Mouse (Mus musculus): ENCODE data around the gene Adamtsl2.

Gene Adamtsl2

DNA sequence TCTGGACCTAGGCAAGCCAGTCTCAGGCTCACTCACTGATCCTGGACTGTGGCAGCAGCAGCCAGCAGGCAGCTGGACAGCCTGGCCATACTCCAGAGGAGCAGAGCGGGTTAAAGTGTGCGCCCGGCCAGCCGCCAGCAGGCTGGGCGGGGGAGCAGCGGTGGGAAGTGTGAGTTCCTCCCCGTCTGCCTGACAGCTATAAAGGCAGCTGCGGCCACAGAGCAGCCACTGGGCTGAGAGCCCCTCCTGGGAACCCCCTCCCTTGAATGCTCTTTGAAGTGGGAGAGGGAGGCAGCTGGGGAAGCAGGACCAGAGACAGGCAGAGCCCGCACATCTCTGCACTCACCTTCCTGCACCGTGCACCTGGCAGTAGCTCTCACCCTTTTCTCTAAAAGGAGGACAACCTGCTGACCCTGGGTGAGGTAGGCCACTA lies at the start of gene Adamtsl2:
Gene Adamtsl2 (plus strand): TSS at position 228 of the 433 bp plus-strand sequence.
- DNase-seq (ENCODE audit: low spot score), result peak; percentile 80

- DNase-seq (ENCODE audit: low spot score), result no peak
These were observed 46.8 kb upstream of the Adamtsl2 start for GRCm38 (mm10) chr2:27032361-27032760.

DNA sequence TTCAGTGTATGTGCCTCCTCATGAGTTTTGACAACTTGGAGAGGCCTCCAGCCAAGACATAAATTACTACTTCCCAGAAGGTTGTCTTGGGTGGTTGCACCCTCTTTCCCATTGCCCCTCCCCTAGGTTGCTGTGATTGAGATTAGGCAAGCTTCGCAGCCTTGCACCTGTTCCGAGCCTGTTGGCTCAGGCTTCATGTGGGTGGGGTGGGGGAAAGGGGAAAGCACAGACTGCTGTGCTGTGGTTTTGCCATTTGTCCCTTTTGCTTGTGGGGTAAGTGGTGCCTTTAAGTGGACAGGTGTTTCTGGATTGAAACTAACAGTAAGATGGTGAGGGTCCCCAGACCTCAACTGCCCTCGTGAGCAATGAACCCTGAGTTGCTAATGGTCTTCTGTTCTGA lies 43.2 kb upstream of the Adamtsl2 start:
- peak; percentile 21 for DNase-seq (ENCODE audit: low spot score)

- DNase-seq (ENCODE audit: low spot score), result no peak
These were observed 42.2 kb upstream of the Adamtsl2 start for GRCm38 (mm10) chr2:27037008-27037407.

DNA sequence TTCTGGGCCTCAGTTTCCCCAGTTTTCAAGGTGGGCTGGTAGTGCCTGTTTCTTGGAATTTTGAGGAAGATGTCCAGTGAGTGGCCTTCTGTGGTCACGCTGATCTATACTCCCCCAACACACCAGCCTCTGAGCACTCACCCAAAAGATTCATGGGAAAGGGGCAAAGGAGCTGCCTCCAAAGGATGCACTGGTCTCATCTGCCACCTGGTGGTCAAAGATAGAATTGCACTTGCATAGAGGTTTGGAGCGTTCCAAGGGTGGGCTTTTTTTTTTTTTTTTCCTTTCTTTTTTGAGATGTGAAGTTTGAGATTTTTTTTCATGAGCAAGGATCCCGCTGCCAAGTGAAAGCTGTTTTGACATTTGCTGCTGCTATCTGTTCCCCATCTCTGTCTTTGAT lies 40.6 kb upstream of the Adamtsl2 start:
- DNase-seq (ENCODE audit: low spot score), result peak; percentile 68

DNA sequence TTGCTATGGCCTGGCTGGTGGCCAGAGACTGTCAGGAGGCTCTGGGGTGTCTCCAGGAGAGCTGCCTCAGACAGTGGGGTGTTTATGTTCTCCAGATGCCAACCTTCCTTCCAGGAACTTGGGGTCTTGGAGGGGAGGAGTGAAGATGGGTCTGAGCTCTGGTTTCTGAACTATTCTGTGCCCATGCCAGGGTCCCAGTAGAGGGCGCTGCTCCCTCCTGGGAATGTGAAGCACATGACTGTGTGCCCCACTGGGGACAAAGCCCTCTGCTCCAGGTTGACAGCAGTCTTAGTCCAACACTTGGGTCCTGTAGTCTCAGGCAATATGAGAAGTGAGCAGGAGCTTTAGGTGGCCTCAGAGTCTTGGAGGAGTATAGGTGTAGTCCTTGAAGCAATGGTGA lies 39.9 kb upstream of the Adamtsl2 start:
- no peak for DNase-seq (ENCODE audit: low spot score)

- DNase-seq (ENCODE audit: low spot score), result peak; percentile 33
These were observed 36.9 kb upstream of the Adamtsl2 start for GRCm38 (mm10) chr2:27042131-27042844.

GRCm38 (mm10) chr2:27043461-27043860 lies 35.7 kb upstream of the Adamtsl2 start:
- peak; percentile 80 for DNase-seq (ENCODE audit: low spot score)

DNA sequence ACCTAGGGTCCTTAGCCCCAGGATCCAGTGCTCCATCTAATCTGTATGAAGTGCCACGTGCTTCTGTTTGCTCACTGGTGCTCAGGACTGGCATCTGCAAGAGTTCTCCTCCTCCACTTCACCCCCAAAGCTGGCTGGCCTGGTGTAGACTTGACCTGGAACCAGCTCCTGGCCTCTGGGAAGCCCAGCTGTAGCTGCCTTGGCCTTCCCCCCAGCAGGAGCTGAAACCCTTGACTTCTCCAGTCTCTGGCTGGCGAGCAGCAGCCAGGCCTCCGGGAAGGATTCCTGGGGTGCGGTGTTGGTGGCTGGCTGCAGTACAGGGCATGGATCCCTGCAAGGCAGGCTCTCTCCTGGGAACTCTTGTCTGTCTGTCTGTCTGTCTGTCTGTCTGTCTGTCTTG lies 35.0 kb upstream of the Adamtsl2 start:
- DNase-seq (ENCODE audit: low spot score), result peak; percentile 28

- no peak for DNase-seq (ENCODE audit: low spot score)
These were observed 34.5 kb upstream of the Adamtsl2 start for GRCm38 (mm10) chr2:27044641-27045040.

DNA sequence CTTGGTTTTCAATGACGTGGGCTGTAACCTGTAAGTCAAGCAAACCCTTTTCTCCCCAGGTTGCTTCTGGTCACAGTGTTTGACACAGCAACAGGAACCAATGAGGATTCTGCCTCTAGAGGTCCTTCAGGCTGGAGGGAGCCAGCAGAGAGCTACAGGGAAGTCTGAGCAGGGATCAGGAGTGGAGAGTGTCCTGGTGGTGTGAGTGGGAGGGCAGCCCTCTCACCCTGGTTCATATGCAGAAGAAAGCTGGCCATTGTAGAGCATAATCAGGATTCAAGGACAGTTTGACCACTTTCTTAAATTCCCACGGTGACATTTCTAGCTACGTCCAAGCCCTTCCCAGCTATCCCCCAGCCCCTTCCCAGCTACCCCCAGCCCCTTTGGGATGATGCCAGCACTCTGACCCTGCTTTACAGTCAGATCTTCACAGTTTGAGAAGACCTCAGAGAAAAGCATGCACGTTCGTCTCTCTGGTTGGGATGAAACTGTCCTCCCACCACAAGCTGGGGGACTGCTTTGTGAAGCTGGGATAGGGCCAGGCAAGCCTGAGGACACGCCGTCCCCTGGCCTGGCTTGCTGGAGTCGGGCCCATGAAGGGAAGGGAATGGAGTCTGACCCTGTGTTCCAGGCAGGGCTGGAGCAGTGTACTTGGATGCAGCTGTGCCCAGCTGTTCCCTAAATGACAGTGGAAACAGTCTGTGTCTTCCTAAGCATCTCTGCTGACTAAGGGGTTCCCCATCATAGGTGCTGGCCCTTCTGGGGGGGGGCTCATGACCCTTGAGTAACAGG lies 33.0 kb upstream of the Adamtsl2 start:
- DNase-seq (ENCODE audit: low spot score), result no peak

GRCm38 (mm10) chr2:27049408-27049807 lies 29.8 kb upstream of the Adamtsl2 start:
- DNase-seq (ENCODE audit: low spot score), result no peak

DNA sequence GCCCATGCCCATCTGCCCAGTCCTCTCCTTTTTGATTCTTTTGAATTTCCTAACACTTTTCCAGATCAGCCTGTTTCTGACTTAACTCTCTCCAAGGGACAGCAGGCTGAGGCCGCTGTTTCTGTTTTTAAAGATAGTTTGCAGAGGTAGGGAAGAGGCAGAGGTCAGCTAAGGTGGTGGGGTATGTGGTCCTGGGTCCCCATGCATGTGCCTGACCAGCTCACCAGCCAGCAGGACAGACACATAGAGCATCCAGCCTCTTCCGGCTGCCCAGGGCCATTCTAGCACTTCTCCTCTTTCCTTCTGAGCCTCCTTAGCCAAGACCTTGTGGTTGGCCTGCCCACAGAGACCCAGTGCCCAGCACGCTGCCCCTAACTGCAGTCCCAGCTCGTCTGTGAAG lies 20.9 kb upstream of the Adamtsl2 start:
- no peak for DNase-seq (ENCODE audit: low spot score)

DNA sequence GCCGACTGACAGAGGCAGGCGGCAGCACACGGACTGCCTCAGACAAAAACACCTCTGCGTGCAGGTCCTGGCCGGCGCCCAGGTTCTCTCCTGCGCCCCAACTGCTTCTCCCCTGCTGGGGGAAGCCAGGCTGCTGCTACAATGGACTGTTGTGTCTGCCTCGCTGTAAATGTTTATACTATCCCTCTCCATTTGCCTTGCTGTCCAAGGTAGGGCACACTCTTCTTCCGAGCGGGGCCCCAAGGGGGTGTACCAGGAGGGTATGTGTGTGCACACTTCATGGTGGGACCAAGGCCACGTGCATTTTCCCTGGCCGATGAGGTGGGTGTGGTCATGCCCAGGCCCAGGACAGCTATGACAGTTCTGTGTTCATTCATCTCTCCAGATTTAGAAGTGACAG lies 20.4 kb upstream of the Adamtsl2 start:
- no peak for DNase-seq (ENCODE audit: low spot score)

DNA sequence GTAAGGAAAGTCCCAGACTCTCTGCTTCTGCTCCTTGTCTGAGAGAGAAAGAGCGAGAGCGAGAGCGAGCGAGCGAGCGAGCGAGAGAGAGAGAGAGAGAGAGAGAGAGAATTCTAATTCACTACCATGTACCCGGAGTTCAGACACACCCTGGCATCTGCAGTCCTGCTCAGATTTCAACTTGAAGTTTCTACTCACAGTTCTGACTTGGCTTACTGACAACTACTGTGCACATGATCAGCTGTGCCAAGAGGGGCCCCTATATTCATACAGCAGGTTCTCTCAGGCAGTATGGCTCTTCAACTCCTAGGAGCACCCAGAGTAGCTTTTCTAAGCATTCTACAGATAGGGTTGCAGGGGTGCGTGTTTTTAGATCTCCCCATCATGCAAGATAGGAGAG lies 20.0 kb upstream of the Adamtsl2 start:
- no peak for DNase-seq (ENCODE audit: low spot score)

GRCm38 (mm10) chr2:27067124-27067523 lies 12.1 kb upstream of the Adamtsl2 start:
- DNase-seq (ENCODE audit: low spot score), result no peak

DNA sequence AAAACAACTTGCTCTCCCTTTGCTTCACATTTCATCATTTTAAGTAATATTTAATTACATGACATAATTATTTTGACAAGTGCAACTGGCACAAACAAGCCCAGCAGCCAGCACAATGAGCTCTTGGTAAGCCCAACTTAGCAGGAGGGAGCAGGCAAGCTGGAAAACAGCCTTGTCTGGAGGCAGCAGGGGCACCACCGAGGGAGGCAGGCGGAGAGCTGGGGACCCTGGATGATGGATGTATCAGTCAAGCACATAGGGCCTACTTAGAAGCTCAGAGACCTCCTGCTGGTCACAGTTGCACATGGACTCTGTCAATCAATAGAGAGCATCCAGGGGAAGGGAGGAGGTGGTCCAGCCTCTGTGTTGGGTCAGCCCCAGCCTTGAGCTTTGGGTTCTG lies 11.2 kb upstream of the Adamtsl2 start:
- no peak for DNase-seq (ENCODE audit: low spot score)

DNA sequence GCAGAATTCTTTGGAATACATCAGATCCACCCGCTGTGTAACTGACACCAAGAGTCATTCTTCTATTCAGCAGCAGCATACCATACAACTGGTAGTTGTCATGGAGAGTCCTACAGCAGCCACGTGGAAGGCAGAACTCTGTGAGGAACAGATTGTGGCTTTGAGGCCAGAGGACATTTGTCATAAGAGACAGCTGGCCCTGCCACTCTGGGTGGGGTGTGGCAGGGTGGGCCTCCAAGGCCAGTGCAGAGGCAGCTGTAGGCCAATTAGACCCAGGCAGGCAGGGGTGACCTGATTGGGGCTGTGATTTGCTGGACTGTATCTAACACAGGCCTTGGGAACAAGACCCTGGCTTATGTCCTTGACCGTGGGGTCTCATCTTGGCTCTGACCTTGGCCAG lies 9.5 kb upstream of the Adamtsl2 start:
- no peak for DNase-seq (ENCODE audit: low spot score)

- no peak for DNase-seq (ENCODE audit: low spot score)
These were observed 8.8 kb upstream of the Adamtsl2 start for GRCm38 (mm10) chr2:27070247-27070813.

- peak; percentile 32 for DNase-seq (ENCODE audit: low spot score)
These were observed 8.0 kb upstream of the Adamtsl2 start for GRCm38 (mm10) chr2:27071137-27071536.

- no peak for DNase-seq (ENCODE audit: low spot score)
These were observed 7.2 kb upstream of the Adamtsl2 start, which contains the start of gene Mymk for GRCm38 (mm10) chr2:27071978-27072377. Gene Mymk, minus strand, starts transcription at chr2:27072179.

GRCm38 (mm10) chr2:27073407-27073806 lies 5.8 kb upstream of the Adamtsl2 start:
- no peak for DNase-seq (ENCODE audit: low spot score)

DNA sequence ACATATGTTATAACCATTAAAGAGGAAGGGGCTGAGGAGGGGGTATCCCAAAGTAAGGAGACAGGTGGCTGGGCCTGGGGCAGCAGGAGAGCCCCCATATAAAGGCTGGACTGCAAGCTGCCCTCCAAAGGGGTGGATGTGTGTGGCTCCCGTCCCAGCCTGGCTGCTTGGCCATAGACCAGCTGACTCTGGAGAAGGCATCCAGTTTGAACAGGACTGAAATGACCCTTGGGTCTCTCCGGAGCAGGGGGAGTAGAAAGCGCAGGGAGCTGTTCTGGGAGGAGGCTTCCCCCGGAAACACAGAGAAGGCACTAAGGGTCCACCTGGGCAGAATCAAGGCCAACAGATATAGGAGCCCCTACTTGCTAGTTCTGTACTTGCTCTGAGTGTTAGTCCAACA lies 4.4 kb upstream of the Adamtsl2 start:
- DNase-seq (ENCODE audit: low spot score), result peak; percentile 47

All from adipocyte (in vitro differentiated cells).